Mouse (Mus musculus) heart, embryonic 13.5 days (tissue): ENCODE measurements around the gene Nckap5l. TPM values are rescaled to one million over a fixed set of nuclear protein-coding genes. Genes with fewer than 3 reads are reported as not detected.

Source experiments
- ATAC-seq: fragments of 200-750 bp; cut with Nextera tagmentation; 2 replicates; pipeline ENCODE4 v1.8.0; 2017; ENCODE audit warnings: moderate TSS enrichment; ENCODE audit not compliant: insufficient number of reproducible peaks, low FRiP score, low TSS enrichment; ENCODE audit errors: extremely low read depth
- H3K27ac ChIP-seq: fragments of 300-500 bp; sonication (generic); replicated peaks from 2 replicates; pipeline ENCODE4 v1.5.1; 2015; ENCODE audit warnings: moderate library complexity, mild to moderate bottlenecking, inconsistent platforms
- H3K27me3 ChIP-seq: fragments of 300-500 bp; sonication (generic); replicated peaks from 2 replicates; pipeline ENCODE4 v1.6.1; 2015; ENCODE audit warnings: mild to moderate bottlenecking, inconsistent platforms
- H3K36me3 ChIP-seq: fragments of 300-500 bp; sonication (generic); 2 replicates; pipeline ENCODE4 v1.6.1; 2015; ENCODE audit warnings: mild to moderate bottlenecking, inconsistent platforms
- H3K4me1 ChIP-seq: fragments of 300-500 bp; sonication (generic); 2 replicates; pipeline ENCODE4 v1.6.1; 2015; ENCODE audit warnings: inconsistent platforms
- H3K4me2 ChIP-seq: fragments of 300-500 bp; sonication (generic); 2 replicates; pipeline ENCODE4 v1.6.1; 2015; ENCODE audit warnings: inconsistent platforms, mild to moderate bottlenecking, moderate library complexity
- H3K4me3 ChIP-seq: fragments of 300-500 bp; sonication (generic); 2 replicates; pipeline ENCODE4 v1.5.1; 2015; ENCODE audit warnings: moderate library complexity, mild to moderate bottlenecking, inconsistent platforms
- H3K9ac ChIP-seq: fragments of 300-500 bp; sonication (generic); 2 replicates; pipeline ENCODE4 v1.6.1; 2015; ENCODE audit warnings: inconsistent platforms, mild to moderate bottlenecking, moderate library complexity
- H3K9me3 ChIP-seq: fragments of 300-500 bp; sonication (generic); 2 replicates; pipeline ENCODE4 v1.6.1; 2016; ENCODE audit warnings: inconsistent platforms
- WGBS: fragments of 180-500 bp; shearing (Covaris S2); methylation state at CpG from one replicate; pipeline ENCODE4 v1.1.7; 2015; ENCODE audit warnings: mixed read lengths; 5-methylcytosine and 5-hydroxymethylcytosine counted together
- polyA plus RNA-seq: library from polyadenylated mRNA; unstranded; fragments of >200 nt; fragmentation: Nextera tagmentation; extraction: Ambion mirVana; gene quantifications from 2 replicates; pipeline ENCODE4 v1.2.1, GENCODE M21; 2015

Nckap5l gene
- polyA plus RNA-seq, 1 experiment from 2014 or later = 7.7 TPM

DNA sequence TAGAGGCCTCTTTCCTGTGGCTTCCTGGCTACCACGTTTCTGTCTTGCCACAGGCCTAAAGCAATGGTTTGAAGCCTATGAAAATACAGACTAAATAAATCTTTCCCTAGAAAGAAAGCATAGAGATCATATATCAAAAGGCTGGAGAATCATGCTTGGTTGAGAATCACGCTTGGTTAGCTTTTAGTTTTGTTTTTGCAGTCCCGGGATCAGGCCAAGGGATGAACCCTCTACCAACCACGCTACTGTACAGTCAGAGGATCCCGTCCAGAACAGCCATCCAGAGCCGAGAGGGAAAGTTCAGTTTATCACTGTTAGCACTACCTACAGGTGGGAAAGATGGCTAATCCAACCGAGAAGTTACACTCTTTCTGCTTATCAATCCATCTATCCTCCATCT is 15.2 kb downstream of the Nckap5l start:
- Histone ChIP-seq H3K27ac (0 out of 2 replicates have a peak overlapping the region, but pooled peaks have one; percentile 89), H3K36me3 (peaks cover 31% of the 10 kb centered on the region), H3K9ac (no peak overlapping the region), H3K9me3 (no peaks in the 10 kb centered on the region), H3K4me2 (no peak overlapping the region), H3K27me3 (no peaks in the 10 kb centered on the region), H3K4me3 (no peak overlapping the region), H3K4me1 (peaks cover 46% of the 10 kb centered on the region)
- WGBS = 71% methylated on average over 7 of the region's 7 CpGs
- ATAC-seq = no peak

DNA sequence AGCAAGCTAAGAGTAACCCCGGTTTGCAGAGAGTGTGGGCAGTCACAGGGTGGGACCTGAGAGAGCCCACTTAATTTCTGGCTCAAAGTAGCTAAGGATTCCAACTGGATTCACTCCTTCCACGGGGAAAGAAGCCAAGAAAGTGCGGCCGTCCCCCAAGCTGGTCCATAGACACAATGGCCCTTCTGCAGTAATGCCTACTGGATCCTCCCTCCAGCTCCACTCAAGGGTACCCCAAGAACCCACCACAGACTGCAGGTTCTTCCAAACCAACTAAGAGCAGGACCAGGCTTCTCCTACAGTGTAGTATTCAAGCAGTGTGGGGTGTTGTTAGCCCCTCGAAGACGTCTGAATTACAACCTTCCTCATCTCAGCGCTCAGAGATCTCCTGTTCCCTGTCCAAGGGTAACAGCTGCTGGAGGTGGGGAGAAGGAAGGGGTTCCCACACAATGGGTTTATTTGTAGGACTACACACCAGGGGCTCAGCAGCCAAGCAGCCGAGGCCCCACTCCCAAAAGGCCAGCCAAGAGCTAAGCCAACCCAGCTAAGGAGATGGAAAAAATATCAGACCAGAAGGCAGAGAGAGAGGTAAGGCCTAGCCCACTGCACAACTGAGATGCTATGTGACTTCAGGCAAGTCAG is 16.6 kb downstream of the Nckap5l start:
- H3K4me2 ChIP-seq = peak overlapping the region; percentile 49; the same call in 1 of the 2 replicates
- H3K36me3 ChIP-seq = peaks cover 37% of the 10 kb centered on the region
- no peaks in the 10 kb centered on the region for H3K9me3 ChIP-seq
- ATAC-seq = no peak
- no peaks in the 10 kb centered on the region for H3K27me3 ChIP-seq
- peak overlapping the region; percentile 63 for H3K9ac ChIP-seq
- peaks cover 58% of the 10 kb centered on the region for H3K4me1 ChIP-seq
- H3K27ac ChIP-seq = peak overlapping the region; percentile 89
- no peak overlapping the region for H3K4me3 ChIP-seq
- 46% methylated on average over 8 of the region's 8 CpGs for WGBS

GRCm38 (mm10) chr15:99440112-99440815 is 17.3 kb downstream of the Nckap5l start:
- peak; percentile 51; the same call in 1 of the 2 replicates for ATAC-seq
- H3K4me3 ChIP-seq = no peak overlapping the region
- H3K27ac ChIP-seq = peak overlapping the region; percentile 89
- no peaks in the 10 kb centered on the region for H3K27me3 ChIP-seq
- H3K9ac ChIP-seq = peak overlapping the region; percentile 63
- H3K4me2 ChIP-seq = peak overlapping the region; percentile 49
- no peaks in the 10 kb centered on the region for H3K9me3 ChIP-seq
- 35% methylated on average over 2 of the region's 2 CpGs for WGBS
- H3K36me3 ChIP-seq = peaks cover 36% of the 10 kb centered on the region
- H3K4me1 ChIP-seq = peaks cover 64% of the 10 kb centered on the region

DNA sequence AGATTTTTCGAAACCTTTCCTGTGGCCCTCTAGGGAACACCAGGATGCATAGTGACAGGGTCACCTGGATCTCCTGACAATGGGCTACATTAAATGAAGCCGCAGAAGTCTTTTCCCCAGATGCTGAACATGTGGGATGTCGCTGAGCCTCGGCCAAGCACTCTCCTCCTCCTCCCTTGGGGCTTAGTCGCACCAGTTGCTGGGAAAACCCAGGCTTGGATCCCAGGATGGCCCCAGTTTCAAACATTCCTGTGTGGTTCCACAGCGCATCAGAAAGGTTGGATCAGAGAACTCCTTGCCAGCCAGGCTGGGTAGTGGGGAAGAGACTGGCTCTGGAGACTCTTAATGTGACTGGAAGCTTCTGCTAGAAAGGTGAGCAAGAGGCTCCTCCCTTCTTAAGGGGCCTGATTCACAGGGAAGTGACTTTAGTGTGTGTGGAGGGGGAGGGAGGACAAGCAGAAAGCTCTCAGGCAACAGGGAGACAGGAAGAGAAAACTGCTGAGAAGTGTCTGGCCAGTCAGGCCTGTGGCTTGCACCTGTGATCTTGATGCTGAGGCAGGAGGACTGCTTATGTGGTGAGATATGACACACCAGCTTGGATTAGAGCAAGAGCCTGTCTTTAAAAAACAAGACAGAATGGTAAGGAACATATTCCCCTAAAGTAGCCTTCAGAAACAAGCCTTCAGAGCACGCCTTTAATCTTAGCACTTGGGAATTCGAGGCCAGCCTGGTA is 18.4 kb downstream of the Nckap5l start:
- H3K27me3 ChIP-seq = no peaks in the 10 kb centered on the region
- peaks cover 26% of the 10 kb centered on the region for H3K36me3 ChIP-seq
- peaks cover 75% of the 10 kb centered on the region for H3K4me1 ChIP-seq
- peak overlapping the region; percentile 20 for H3K27ac ChIP-seq
- H3K9me3 ChIP-seq = no peaks in the 10 kb centered on the region
- WGBS = 73% methylated on average over 8 of the region's 8 CpGs
- H3K4me2 ChIP-seq = no peak overlapping the region
- no peak overlapping the region for H3K4me3 ChIP-seq
- 0 out of 2 replicates have a peak overlapping the region, but pooled peaks have one; percentile 11 for H3K9ac ChIP-seq
- ATAC-seq = no peak

- Histone ChIP-seq H3K27ac (no peak overlapping the region), H3K36me3 (peaks cover 49% of the 10 kb centered on the region), H3K27me3 (no peaks in the 10 kb centered on the region), H3K9ac (no peak overlapping the region), H3K4me1 (peaks cover 92% of the 10 kb centered on the region), H3K4me3 (no peak overlapping the region), H3K4me2 (no peak overlapping the region), H3K9me3 (no peaks in the 10 kb centered on the region)
- 70% methylated on average over 12 of the region's 12 CpGs for WGBS
- no peak for ATAC-seq
Measured at GRCm38 (mm10) chr15:99433913-99434312, 23.6 kb downstream of the Nckap5l start.

DNA sequence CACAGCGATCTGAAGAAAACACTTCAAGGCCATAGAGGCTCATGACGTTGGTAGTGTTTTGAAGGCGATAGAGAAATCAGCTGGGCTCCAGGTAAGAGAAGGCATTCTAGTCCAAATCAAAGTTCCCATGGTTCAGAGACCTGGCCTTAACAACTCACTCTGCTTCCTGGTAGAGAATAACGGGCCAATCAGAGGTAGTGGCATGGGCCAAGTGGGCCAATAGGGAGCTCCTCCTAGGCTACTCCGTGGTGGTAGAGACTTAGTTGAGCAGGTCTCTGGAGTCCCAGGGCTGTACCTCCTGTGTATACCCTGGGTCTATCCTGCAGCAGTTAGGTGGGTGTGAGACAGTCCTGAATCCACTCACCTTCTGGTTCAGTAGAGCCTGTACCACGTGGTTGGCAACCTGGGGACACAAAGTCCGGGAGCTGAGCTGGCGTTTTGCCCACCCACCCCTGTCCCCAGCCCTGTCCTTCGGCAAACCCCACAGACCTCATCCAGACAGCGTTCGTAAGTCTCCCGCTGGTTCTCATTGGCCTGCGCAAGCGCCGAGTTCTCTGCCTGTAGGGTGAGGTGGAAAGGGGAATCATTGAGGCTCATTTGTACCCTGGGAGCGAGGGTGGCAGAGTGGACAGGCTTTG is 24.3 kb downstream of the Nckap5l start:
- Histone ChIP-seq H3K9me3 (no peaks in the 10 kb centered on the region), H3K9ac (0 out of 2 replicates have a peak overlapping the region, but pooled peaks have one; percentile 14), H3K4me3 (no peak overlapping the region), H3K36me3 (peaks cover 52% of the 10 kb centered on the region), H3K4me2 (no peak overlapping the region), H3K27me3 (no peaks in the 10 kb centered on the region), H3K27ac (no peak overlapping the region), H3K4me1 (peaks cover 89% of the 10 kb centered on the region)
- no peak for ATAC-seq
- 88% methylated on average over 16 of the region's 16 CpGs for WGBS

GRCm38 (mm10) chr15:99431967-99432366 is 25.6 kb downstream of the Nckap5l start:
- no peak for ATAC-seq
- Histone ChIP-seq H3K4me1 (peaks cover 83% of the 10 kb centered on the region), H3K27ac (peak overlapping the region; percentile 39), H3K27me3 (no peaks in the 10 kb centered on the region), H3K9ac (peak overlapping the region; percentile 56; the same call in 1 of the 2 replicates), H3K36me3 (peaks cover 58% of the 10 kb centered on the region), H3K4me2 (no peak overlapping the region), H3K4me3 (no peak overlapping the region), H3K9me3 (no peaks in the 10 kb centered on the region)
- 40% methylated on average over 8 of the region's 8 CpGs for WGBS

DNA sequence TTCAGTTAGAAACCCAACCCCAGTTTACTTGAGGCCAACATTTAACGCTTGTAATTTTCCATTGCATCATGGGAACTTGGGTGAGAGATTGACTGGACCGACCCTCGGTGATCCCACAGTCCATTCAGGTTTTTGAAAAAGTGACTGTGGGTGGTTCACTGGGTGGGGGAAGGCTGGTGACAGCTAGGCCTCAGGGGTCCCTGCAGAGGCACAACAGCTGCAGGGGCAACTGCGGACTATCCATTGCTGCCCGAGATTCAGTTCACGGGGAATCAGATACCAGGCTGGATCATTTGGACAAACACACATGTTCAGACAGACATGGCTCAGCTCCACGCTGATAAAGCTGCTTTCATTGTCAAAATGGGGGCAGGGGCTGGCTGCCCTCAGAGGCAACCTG is 26.0 kb downstream of the Nckap5l start:
- Histone ChIP-seq H3K27me3 (no peaks in the 10 kb centered on the region), H3K4me2 (no peak overlapping the region), H3K4me3 (no peak overlapping the region), H3K9me3 (no peaks in the 10 kb centered on the region), H3K27ac (peak overlapping the region; percentile 39; the same call in 1 of the 2 replicates), H3K9ac (no peak overlapping the region), H3K4me1 (peaks cover 78% of the 10 kb centered on the region), H3K36me3 (peaks cover 60% of the 10 kb centered on the region)
- ATAC-seq = no peak
- 53% methylated on average over 7 of the region's 7 CpGs for WGBS

DNA sequence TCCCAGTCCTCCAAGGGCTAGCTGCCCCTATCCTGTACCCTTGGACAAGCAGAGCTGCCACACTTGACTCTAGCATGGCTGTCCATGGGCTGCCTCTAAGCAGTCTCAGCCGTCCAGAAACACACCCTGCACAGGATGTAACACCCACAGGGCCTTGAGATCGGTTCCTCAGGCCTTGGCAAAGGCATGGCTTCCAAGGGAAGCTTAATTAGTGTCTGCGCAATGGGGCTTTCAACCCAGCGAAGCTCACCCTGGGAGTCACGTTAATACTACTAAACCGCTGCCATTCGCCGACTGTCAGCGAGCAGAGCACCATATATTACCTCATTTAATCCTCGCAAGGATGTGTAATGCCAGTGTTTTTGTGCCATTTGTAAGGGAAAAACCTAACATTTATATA is 26.5 kb downstream of the Nckap5l start:
- 83% methylated on average over 10 of the region's 10 CpGs for WGBS

DNA sequence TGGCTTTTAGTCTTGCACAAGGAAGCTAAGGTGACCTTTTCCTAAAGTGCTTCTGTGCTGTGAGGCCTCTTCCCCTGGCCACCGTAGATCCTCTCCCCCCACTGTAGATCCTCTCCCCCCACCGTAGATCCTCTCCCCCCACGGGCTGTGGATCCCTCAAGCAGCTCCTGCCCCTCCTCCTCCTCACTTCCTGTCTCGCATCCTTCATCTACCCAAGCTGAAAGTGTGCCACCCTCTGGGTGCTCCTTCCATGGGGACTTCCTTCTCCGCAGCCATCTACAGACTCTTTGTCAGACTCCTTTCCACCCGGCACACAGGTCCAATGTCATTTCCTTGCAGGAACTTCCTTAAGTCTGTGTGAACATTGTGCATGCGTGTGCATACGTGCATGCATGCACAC is 27.2 kb downstream of the Nckap5l start:
- Histone ChIP-seq H3K36me3 (peaks cover 69% of the 10 kb centered on the region), H3K9me3 (no peaks in the 10 kb centered on the region), H3K4me2 (no peak overlapping the region), H3K9ac (no peak overlapping the region), H3K4me1 (peaks cover 68% of the 10 kb centered on the region), H3K4me3 (no peak overlapping the region), H3K27ac (peak overlapping the region; percentile 74; the same call in 1 of the 2 replicates), H3K27me3 (no peaks in the 10 kb centered on the region)
- no peak for ATAC-seq
- WGBS = 69% methylated on average over 8 of the region's 8 CpGs

More for the DNA sequence above, 26.5 kb downstream of the Nckap5l start:
- peaks cover 74% of the 10 kb centered on the region for H3K4me1 ChIP-seq
- no peak overlapping the region for H3K9ac ChIP-seq
- H3K27ac ChIP-seq = peak overlapping the region; percentile 74
- no peak overlapping the region for H3K4me3 ChIP-seq
- H3K36me3 ChIP-seq = peaks cover 63% of the 10 kb centered on the region
- no peaks in the 10 kb centered on the region for H3K9me3 ChIP-seq
- H3K27me3 ChIP-seq = no peaks in the 10 kb centered on the region
- no peak for ATAC-seq
- H3K4me2 ChIP-seq = no peak overlapping the region

DNA sequence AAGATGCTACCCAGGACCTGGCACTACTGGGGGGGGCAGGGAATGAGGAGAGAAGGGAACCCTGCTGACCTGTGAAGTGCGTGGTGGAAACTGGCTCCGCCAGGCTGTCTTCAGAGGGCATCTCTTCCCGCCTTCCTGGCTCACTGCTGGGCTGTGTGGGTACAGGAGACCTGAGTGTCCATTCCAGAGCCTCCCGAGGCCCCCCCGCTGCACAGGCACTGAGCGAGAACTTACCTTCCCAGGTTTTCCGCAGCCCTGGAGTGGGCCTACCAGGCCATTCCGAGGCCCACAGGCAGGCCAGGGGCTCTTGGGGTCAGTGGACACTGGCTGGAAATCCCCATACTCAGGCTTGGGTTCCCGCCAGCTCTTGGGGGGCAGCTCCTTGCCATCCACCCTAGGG is 33.7 kb downstream of the Nckap5l start:
- peaks cover 29% of the 10 kb centered on the region for H3K4me1 ChIP-seq
- no peak for ATAC-seq
- no peak overlapping the region for H3K27ac ChIP-seq
- H3K27me3 ChIP-seq = no peaks in the 10 kb centered on the region
- H3K9ac ChIP-seq = no peak overlapping the region
- H3K36me3 ChIP-seq = peaks cover 73% of the 10 kb centered on the region
- WGBS = 85% methylated on average over 9 of the region's 9 CpGs
- no peak overlapping the region for H3K4me3 ChIP-seq
- H3K4me2 ChIP-seq = no peak overlapping the region
- H3K9me3 ChIP-seq = no peaks in the 10 kb centered on the region
